Mouse (Mus musculus): ENCODE measurements around the gene Arvcf. TPM values are rescaled to one million over a fixed set of nuclear protein-coding genes. Genes with fewer than 3 reads are reported as not detected.

Gene Arvcf
- polyA plus RNA-seq, 1 experiment from 2014 or later = 33.0 TPM

DNA sequence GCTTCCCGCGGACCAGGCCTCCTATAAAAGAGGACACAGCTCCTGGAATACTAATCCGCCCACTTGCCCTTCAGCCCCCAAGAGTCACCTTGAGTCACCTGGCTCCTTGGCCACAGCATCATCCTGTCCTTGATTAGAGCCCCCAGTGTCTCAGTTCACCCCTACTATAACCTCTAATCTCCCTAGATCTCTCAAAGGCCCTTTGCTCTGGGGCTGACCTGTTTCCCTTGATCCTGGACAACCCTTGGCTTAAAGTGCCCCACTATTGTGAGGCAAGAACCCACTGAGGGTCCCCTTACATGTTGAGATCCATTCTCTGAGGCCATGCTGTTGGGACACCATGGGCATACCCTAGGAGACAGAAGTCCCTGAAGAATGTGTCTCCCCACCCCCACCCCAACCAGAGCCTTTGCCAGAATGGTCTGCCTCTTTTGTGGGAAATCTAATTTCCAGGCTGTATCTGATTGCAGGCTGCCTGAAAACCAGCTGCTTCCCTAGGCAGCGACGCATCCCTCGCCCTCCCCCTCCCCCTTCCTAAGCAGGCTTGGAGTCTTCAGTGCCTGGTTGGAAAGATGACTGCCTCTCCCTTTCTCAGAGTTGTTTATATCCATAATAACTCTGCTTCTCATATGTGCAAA lies 33.8 kb downstream of the Arvcf start:
- peak overlapping the region; percentile 65 for H3K27ac ChIP-seq (ENCODE audit: low read depth)
- no peaks in the 10 kb centered on the region for H3K9me3 ChIP-seq (ENCODE audit: control insufficient read depth, low read length)
- peak; percentile 46 for ATAC-seq (replicated peaks; ENCODE audit: low FRiP score, low TSS enrichment, low read depth)
- peaks cover 26% of the 10 kb centered on the region for H3K4me1 ChIP-seq (replicated peaks; ENCODE audit: control insufficient read depth, insufficient read depth, low read length)
- no peak overlapping the region for H3K4me3 ChIP-seq (ENCODE audit: low read depth, low read length)
- H3K36me3 ChIP-seq (ENCODE audit: control insufficient read depth, insufficient read depth, low read length) = no peaks in the 10 kb centered on the region
- H3K9ac ChIP-seq (ENCODE audit: low read length) = no peak overlapping the region
- H3K27me3 ChIP-seq (replicated peaks; ENCODE audit: control insufficient read depth, insufficient read depth, low read length) = no peaks in the 10 kb centered on the region
- WGBS = 49% methylated on average over 6 of the region's 6 CpGs
- DNase-seq (ENCODE audit: low spot score) = no peak
- no peak overlapping the region for H3K4me2 ChIP-seq (ENCODE audit: low read length)

DNA sequence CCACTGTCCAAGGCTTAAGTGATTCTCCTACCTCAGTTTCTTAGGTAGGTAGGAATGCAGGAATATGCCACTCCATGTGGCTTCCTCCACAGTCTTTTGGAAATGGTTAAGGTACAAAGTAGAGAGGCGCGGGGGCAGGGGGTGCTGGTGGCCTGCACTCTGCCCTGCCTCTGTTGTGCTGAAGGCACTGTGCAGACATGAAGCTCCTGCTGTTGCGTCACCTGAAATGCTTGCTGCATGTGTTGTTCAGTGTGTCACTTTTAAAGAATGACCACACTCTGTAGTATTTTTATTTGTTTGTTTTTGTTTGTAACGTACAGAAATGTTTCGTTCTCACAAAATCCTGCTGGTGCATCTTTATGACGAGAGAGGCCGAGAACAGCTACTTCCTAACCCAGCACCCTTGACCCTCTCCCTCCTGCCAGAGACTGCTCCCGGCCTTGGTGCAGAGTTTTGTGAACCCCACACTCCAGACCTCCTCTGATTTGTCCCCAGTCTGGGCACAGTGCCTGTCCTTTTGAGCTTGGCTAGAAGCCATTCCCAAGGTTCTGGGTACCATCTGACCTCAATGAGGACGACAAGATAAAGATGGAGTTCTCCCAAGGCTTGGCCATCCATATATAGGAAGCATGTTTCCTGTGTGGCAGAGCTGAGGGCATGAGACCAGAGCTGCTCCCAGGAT lies 35.2 kb downstream of the Arvcf start:
- WGBS = 70% methylated on average over 9 of the region's 9 CpGs
- no peaks in the 10 kb centered on the region for H3K9me3 ChIP-seq (ENCODE audit: control insufficient read depth, low read length)
- no peaks in the 10 kb centered on the region for H3K27me3 ChIP-seq (replicated peaks; ENCODE audit: control insufficient read depth, insufficient read depth, low read length)
- no peak overlapping the region for H3K4me2 ChIP-seq (ENCODE audit: low read length)
- H3K4me1 ChIP-seq (replicated peaks; ENCODE audit: control insufficient read depth, insufficient read depth, low read length) = peaks cover 32% of the 10 kb centered on the region
- H3K36me3 ChIP-seq (ENCODE audit: control insufficient read depth, insufficient read depth, low read length) = no peaks in the 10 kb centered on the region
- ATAC-seq (replicated peaks; ENCODE audit: low FRiP score, low TSS enrichment, low read depth) (no peak), DNase-seq (ENCODE audit: low spot score) (no peak)
- no peak overlapping the region for H3K9ac ChIP-seq (ENCODE audit: low read length)
- H3K27ac ChIP-seq (ENCODE audit: low read depth) = no peak overlapping the region
- no peak overlapping the region for H3K4me3 ChIP-seq (ENCODE audit: low read depth, low read length)

DNA sequence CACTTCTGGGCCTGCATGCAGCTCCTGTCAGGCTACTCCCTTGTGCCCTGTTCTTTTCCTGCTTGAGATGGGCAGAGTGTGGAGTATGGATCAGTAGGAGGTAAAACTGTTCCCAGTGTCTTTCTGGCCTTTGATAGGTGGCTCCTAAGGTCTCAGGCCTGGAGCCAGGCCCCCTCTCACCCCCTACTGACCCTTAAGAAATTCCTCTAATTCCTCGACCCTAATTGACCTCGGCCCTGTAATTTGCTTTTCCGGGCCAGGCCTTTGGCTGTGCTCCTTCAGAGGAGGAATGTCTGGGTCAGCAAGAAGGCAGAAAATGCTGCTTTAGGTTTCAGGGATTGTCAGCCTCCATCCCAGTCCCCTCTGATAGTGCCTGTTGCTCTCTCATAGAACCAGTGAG lies 35.8 kb downstream of the Arvcf start:
- Histone ChIP-seq H3K27me3 (replicated peaks; ENCODE audit: control insufficient read depth, insufficient read depth, low read length) (no peaks in the 10 kb centered on the region), H3K9me3 (ENCODE audit: control insufficient read depth, low read length) (no peaks in the 10 kb centered on the region), H3K9ac (ENCODE audit: low read length) (no peak overlapping the region), H3K4me1 (replicated peaks; ENCODE audit: control insufficient read depth, insufficient read depth, low read length) (peaks cover 33% of the 10 kb centered on the region), H3K36me3 (ENCODE audit: control insufficient read depth, insufficient read depth, low read length) (no peaks in the 10 kb centered on the region), H3K4me3 (ENCODE audit: low read depth, low read length) (no peak overlapping the region), H3K4me2 (ENCODE audit: low read length) (no peak overlapping the region), H3K27ac (ENCODE audit: low read depth) (no peak overlapping the region)
- ATAC-seq (replicated peaks; ENCODE audit: low FRiP score, low TSS enrichment, low read depth) (no peak), DNase-seq (ENCODE audit: low spot score) (no peak)
- WGBS = 12% methylated on average over 3 of the region's 3 CpGs

DNA sequence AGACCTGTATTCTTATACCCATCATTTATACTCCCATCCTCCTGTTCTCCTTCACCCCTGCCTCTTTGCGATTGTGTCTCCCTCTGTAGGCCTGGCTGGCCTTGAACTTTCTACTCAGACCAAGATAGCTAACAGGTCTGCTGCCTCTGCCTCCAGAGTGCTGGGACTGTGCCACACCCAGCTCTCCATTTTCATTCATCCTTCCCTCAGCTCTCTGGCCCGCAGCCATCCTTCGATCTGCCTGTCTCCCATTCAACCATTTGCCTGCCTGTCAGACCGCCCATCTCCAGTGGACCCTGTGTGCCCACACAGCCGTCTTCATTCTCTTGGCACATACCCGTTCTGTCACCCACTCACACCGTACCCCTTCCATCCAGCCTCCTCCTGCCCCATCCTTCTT lies 36.2 kb downstream of the Arvcf start:
- Histone ChIP-seq H3K27me3 (replicated peaks; ENCODE audit: control insufficient read depth, insufficient read depth, low read length) (no peaks in the 10 kb centered on the region), H3K4me1 (replicated peaks; ENCODE audit: control insufficient read depth, insufficient read depth, low read length) (peaks cover 38% of the 10 kb centered on the region), H3K4me3 (ENCODE audit: low read depth, low read length) (no peak overlapping the region), H3K4me2 (ENCODE audit: low read length) (no peak overlapping the region), H3K9me3 (ENCODE audit: control insufficient read depth, low read length) (no peaks in the 10 kb centered on the region), H3K27ac (ENCODE audit: low read depth) (no peak overlapping the region), H3K36me3 (ENCODE audit: control insufficient read depth, insufficient read depth, low read length) (no peaks in the 10 kb centered on the region), H3K9ac (ENCODE audit: low read length) (no peak overlapping the region)
- DNase-seq (ENCODE audit: low spot score) = no peak
- 78% methylated on average over 7 of the region's 7 CpGs for WGBS
- no peak for ATAC-seq (replicated peaks; ENCODE audit: low FRiP score, low TSS enrichment, low read depth)

DNA sequence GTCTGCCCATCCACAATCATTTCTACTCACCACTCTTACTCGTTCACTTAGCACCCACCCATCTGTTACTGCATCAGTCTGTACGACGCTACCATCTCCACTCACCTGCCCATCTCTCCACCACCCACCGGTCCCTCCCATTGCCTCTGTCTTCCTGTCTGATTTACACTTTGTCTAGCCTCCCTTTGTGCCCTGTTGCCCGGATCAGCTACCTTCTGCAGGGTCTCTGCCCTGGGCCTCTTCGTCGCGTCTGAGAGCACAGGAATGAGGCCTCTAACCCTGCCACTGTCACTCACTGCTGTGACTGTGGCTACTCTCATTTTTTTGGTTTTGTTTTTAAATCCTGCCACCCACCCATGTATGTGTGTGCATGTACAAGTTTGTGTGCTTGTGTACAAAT lies 36.7 kb downstream of the Arvcf start:
- no peak overlapping the region for H3K27ac ChIP-seq (ENCODE audit: low read depth)
- no peaks in the 10 kb centered on the region for H3K9me3 ChIP-seq (ENCODE audit: control insufficient read depth, low read length)
- 84% methylated on average over 8 of the region's 8 CpGs for WGBS
- H3K36me3 ChIP-seq (ENCODE audit: control insufficient read depth, insufficient read depth, low read length) = no peaks in the 10 kb centered on the region
- no peak overlapping the region for H3K4me2 ChIP-seq (ENCODE audit: low read length)
- no peak overlapping the region for H3K4me3 ChIP-seq (ENCODE audit: low read depth, low read length)
- peaks cover 38% of the 10 kb centered on the region for H3K4me1 ChIP-seq (replicated peaks; ENCODE audit: control insufficient read depth, insufficient read depth, low read length)
- DNase-seq (ENCODE audit: low spot score) = no peak
- no peaks in the 10 kb centered on the region for H3K27me3 ChIP-seq (replicated peaks; ENCODE audit: control insufficient read depth, insufficient read depth, low read length)
- no peak for ATAC-seq (replicated peaks; ENCODE audit: low FRiP score, low TSS enrichment, low read depth)
- H3K9ac ChIP-seq (ENCODE audit: low read length) = no peak overlapping the region

DNA sequence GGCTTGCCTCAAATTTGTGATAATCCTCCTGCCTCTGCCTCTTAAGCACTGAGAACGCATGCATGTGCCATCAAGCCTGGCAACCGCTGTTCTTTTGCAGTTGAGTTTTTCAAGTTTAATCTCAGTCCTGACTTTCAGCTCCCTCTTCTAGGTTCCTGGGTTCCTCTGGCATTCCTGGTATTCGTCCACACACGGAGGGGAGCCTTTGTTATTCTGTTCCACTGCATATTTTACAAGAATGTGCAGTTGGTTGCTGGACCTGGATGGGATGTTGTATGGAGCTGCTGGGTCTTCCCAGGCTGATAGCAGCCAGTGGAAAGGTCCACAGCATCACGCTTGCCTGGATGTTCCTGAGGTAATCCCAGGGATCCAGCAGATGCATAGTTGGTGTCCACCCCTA lies 37.4 kb downstream of the Arvcf start:
- 61% methylated on average over 5 of the region's 5 CpGs for WGBS
- Histone ChIP-seq H3K9me3 (ENCODE audit: control insufficient read depth, low read length) (no peaks in the 10 kb centered on the region), H3K36me3 (ENCODE audit: control insufficient read depth, insufficient read depth, low read length) (no peaks in the 10 kb centered on the region), H3K4me3 (ENCODE audit: low read depth, low read length) (no peak overlapping the region), H3K27ac (ENCODE audit: low read depth) (no peak overlapping the region), H3K4me1 (replicated peaks; ENCODE audit: control insufficient read depth, insufficient read depth, low read length) (peaks cover 37% of the 10 kb centered on the region), H3K4me2 (ENCODE audit: low read length) (no peak overlapping the region), H3K9ac (ENCODE audit: low read length) (no peak overlapping the region), H3K27me3 (replicated peaks; ENCODE audit: control insufficient read depth, insufficient read depth, low read length) (no peaks in the 10 kb centered on the region)
- no peak for DNase-seq (ENCODE audit: low spot score)
- ATAC-seq (replicated peaks; ENCODE audit: low FRiP score, low TSS enrichment, low read depth) = no peak

DNA sequence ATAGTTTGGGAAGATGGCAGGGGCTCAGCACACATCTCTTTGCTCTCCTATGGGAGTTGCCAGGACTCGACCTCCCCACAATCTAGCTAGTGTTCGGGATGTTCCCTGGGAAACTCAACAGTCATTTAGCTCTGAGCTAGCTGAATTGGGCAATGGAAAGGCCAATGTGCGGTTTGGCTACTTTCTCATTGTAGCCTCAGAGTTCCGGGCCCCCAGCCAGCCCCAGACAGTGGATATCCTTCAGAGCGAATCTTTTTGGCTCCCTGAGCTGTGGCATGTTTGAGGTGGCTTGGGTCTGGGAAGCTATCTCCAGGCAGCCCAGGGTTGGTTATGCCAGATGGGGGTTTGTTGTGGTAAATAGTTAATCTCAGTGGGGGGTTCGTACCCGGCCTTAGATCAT lies 38.5 kb downstream of the Arvcf start:
- Histone ChIP-seq H3K9me3 (ENCODE audit: control insufficient read depth, low read length) (no peaks in the 10 kb centered on the region), H3K27ac (ENCODE audit: low read depth) (no peak overlapping the region), H3K4me2 (ENCODE audit: low read length) (no peak overlapping the region), H3K27me3 (replicated peaks; ENCODE audit: control insufficient read depth, insufficient read depth, low read length) (no peaks in the 10 kb centered on the region), H3K4me1 (replicated peaks; ENCODE audit: control insufficient read depth, insufficient read depth, low read length) (peaks cover 31% of the 10 kb centered on the region), H3K9ac (ENCODE audit: low read length) (no peak overlapping the region), H3K4me3 (ENCODE audit: low read depth, low read length) (no peak overlapping the region), H3K36me3 (ENCODE audit: control insufficient read depth, insufficient read depth, low read length) (no peaks in the 10 kb centered on the region)
- WGBS = 83% methylated on average over 7 of the region's 7 CpGs
- no peak for ATAC-seq (replicated peaks; ENCODE audit: low FRiP score, low TSS enrichment, low read depth)
- DNase-seq (ENCODE audit: low spot score) = no peak

DNA sequence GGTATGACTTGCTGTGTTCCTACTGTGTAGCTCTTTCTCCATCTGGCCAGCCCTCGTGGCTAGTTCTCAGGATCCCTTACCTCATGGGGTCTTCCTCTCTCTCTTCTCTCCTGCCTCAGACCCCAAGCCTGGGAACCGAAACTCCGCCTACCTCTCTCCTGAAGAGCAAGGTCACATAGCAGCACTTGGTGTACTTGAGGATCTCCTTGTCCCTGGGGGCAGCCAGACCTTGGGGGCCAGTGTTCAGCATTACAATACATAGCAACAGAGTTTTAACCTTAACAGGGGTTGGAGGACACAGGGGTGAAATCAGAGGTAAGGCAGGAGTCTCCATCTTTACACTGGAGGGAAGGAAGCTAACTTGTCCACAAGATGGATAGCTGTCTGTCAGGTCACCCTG lies 39.0 kb downstream of the Arvcf start:
- Histone ChIP-seq H3K9me3 (ENCODE audit: control insufficient read depth, low read length) (no peaks in the 10 kb centered on the region), H3K27me3 (replicated peaks; ENCODE audit: control insufficient read depth, insufficient read depth, low read length) (no peaks in the 10 kb centered on the region), H3K4me2 (ENCODE audit: low read length) (no peak overlapping the region), H3K4me3 (ENCODE audit: low read depth, low read length) (no peak overlapping the region), H3K9ac (ENCODE audit: low read length) (no peak overlapping the region), H3K36me3 (ENCODE audit: control insufficient read depth, insufficient read depth, low read length) (no peaks in the 10 kb centered on the region), H3K27ac (ENCODE audit: low read depth) (no peak overlapping the region), H3K4me1 (replicated peaks; ENCODE audit: control insufficient read depth, insufficient read depth, low read length) (peaks cover 26% of the 10 kb centered on the region)
- DNase-seq (ENCODE audit: low spot score) = no peak
- WGBS = 57% methylated on average over 3 of the region's 3 CpGs
- ATAC-seq (replicated peaks; ENCODE audit: low FRiP score, low TSS enrichment, low read depth) = no peak

Data from intestine, embryonic 14.5 days (tissue).